Mouse (Mus musculus) right cerebral cortex, adult 2 months (tissue): ENCODE measurements around the gene Gm428.
"Not testable (repeated sequence)": the region's sequence is repeated elsewhere in the genome, so short reads cannot be mapped to it uniquely, and the experiment has no call there.

Experiments
- DNase-seq, 2 experiments: peaks; one replicate each; pipeline ENCODE4 v3.0.0; 2021 to 2022; ENCODE audit warnings: low spot score in 2 of 2

Gm428 gene

DNA sequence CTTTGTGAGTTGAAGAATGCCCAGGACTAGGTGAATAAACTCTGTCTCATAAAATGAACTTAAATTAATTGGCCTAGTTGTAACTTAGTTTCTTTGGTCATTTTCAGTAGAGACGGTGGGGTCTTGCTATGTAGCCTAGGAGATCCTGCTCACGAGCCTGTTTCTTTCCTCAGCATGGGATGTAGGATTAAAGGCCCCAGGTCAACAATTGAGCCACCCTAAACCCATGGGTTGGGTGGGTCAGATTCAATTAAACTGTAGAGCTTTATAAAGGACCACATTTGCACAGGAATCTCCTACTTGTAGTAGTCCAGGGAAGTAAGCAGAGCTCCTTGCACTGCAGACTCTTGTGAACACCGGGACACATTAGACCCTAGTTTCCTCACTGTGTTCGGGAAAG, at the start of gene Gm428:
Gene Gm428, plus strand, starts transcription at position 301 of the 400 bp plus-strand sequence.
- not testable (repeated sequence) for DNase-seq

DNA sequence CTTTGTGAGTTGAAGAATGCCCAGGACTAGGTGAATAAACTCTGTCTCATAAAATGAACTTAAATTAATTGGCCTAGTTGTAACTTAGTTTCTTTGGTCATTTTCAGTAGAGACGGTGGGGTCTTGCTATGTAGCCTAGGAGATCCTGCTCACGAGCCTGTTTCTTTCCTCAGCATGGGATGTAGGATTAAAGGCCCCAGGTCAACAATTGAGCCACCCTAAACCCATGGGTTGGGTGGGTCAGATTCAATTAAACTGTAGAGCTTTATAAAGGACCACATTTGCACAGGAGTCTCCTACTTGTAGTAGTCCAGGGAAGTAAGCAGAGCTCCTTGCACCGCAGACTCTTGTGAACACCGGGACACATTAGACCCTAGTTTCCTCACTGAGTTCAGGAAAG, 45.5 kb upstream of the Gm428 start, which contains the start of gene Gm11236:
Gene Gm11236, plus strand, starts transcription at position 301 of the 400 bp plus-strand sequence.
- DNase-seq = not testable (repeated sequence)

DNA sequence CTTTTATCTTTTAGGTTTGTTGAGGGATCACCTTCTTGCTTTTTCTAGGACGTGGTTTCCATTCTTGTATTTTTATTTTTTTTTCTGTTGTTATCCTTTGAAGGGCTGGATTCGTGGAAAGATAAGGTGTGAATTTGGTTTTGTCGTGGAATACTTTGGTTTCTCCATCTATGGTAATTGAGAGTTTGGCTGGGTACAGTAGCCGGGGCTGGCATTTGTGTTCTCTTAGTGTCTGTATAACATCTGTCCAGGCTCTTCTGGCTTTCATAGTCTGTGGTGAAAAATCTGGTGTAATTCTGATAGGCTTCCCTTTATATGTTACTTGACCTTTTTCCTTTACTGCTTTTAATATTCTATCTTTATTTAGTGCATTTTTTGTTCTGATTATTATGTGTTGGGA, 21.5 kb upstream of the Gm428 start:
- not testable (repeated sequence) for DNase-seq

DNA sequence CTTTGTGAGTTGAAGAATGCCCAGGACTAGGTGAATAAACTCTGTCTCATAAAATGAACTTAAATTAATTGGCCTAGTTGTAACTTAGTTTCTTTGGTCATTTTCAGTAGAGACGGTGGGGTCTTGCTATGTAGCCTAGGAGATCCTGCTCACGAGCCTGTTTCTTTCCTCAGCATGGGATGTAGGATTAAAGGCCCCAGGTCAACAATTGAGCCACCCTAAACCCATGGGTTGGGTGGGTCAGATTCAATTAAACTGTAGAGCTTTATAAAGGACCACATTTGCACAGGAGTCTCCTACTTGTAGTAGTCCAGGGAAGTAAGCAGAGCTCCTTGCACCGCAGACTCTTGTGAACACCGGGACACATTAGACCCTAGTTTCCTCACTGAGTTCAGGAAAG, 15.3 kb upstream of the Gm428 start, which contains the start of gene Gm11239:
Gene Gm11239, plus strand, starts transcription at position 301 of the 400 bp plus-strand sequence.
- DNase-seq = not testable (repeated sequence)

DNA sequence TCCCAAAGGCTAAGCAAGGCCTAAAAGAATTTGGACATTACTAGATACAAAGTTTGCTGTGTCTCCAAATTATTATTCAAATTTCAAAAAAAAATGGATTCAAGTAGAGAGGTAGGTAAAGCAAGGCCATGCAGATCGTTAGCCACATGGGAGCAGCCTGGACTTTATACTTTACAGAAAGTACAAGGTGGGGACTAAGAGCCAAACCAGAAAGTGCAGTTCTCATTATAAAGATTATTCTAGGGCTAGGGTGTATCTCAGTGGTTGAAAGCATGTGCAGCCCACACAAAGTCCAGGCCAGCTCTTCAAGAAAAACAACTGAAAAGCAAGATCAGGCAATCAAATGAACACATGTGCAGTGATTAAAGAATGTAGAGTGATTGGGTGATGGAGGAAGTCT, 35.4 kb downstream of the Gm428 start:
- no peak for DNase-seq

DNA sequence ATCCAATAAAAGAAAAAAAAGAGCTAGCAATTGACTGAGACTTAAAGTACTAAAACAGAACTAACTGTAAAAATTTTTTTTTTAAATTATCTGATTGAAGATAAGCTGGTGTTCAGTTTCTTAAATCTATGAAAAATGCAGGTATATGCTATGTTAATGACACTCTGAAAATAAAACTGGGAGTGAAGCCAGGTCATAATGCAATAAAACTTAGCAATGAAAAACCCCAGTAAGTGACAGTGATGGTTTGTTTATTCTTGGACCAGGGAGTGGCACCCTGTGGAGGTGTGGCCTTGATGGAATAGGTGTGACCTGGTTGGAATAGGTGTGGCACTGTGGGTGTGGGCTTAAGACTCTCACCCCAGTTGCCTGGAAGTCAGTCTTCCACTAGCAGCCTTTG, 36.5 kb downstream of the Gm428 start:
- no peak for DNase-seq
